Mouse (Mus musculus) common myeloid progenitor, adult 5-6 weeks (primary cell): ENCODE data around the gene Stox2. TPM values are rescaled to one million over a fixed set of nuclear protein-coding genes. Genes with fewer than 3 reads are reported as not detected.
A peak's percentile ranks its signal among the peaks of the same experiment; 100 is the strongest.

Experiments
- ATAC-seq: replicated peaks from 2 replicates; pipeline ENCODE4 v1.8.0; 2016; ENCODE audit warnings: low read depth, mild to moderate bottlenecking, moderate TSS enrichment, inconsistent platforms; ENCODE audit not compliant: poor library complexity, severe bottlenecking
- total RNA-seq: library from RNA; stranded (forward); fragments of 200-1000, 187-1606 nt; gene quantifications from 2 replicates; pipeline ENCODE4 v1.2.3, GENCODE M21; 2017

Gene Stox2
- total RNA-seq, 1 experiment from 2014 or later = 0.87 TPM

GRCm38 (mm10) chr8:47263070-47263843 is 182.9 kb downstream of the Stox2 start:
- no peak for ATAC-seq

GRCm38 (mm10) chr8:47260751-47261474 is 185.2 kb downstream of the Stox2 start:
- ATAC-seq = no peak

- peak; percentile 56; the same call in 1 of the 2 replicates for ATAC-seq
These were observed 195.3 kb downstream of the Stox2 start for GRCm38 (mm10) chr8:47250832-47251231.

GRCm38 (mm10) chr8:47245116-47245515 is 201.0 kb downstream of the Stox2 start:
- ATAC-seq = no peak

- ATAC-seq = no peak
These were observed 202.0 kb downstream of the Stox2 start for GRCm38 (mm10) chr8:47244202-47244601.

- ATAC-seq = no peak
These were observed 202.5 kb downstream of the Stox2 start for GRCm38 (mm10) chr8:47243631-47244030.

GRCm38 (mm10) chr8:47243016-47243630 is 203.0 kb downstream of the Stox2 start:
- peak; percentile 57 for ATAC-seq

GRCm38 (mm10) chr8:47242207-47243004 is 203.8 kb downstream of the Stox2 start:
- ATAC-seq = peak; percentile 92

GRCm38 (mm10) chr8:47241421-47242078 is 204.6 kb downstream of the Stox2 start:
- ATAC-seq = no peak

- ATAC-seq = no peak
These were observed 205.3 kb downstream of the Stox2 start for GRCm38 (mm10) chr8:47240871-47241270.

- ATAC-seq = no peak
These were observed 205.9 kb downstream of the Stox2 start for GRCm38 (mm10) chr8:47240266-47240665.

- no peak for ATAC-seq
These were observed 214.1 kb downstream of the Stox2 start for GRCm38 (mm10) chr8:47232081-47232480.

GRCm38 (mm10) chr8:47230057-47230456 is 216.1 kb downstream of the Stox2 start:
- no peak for ATAC-seq

GRCm38 (mm10) chr8:47221851-47222250 is 224.3 kb downstream of the Stox2 start:
- no peak for ATAC-seq

GRCm38 (mm10) chr8:47221191-47221590 is 225.0 kb downstream of the Stox2 start:
- ATAC-seq = no peak

GRCm38 (mm10) chr8:47220390-47220789 is 225.8 kb downstream of the Stox2 start:
- no peak for ATAC-seq

- ATAC-seq = no peak
These were observed 227.6 kb downstream of the Stox2 start for GRCm38 (mm10) chr8:47218536-47218935.

GRCm38 (mm10) chr8:47218021-47218420 is 228.1 kb downstream of the Stox2 start:
- no peak for ATAC-seq

GRCm38 (mm10) chr8:47212124-47212523 is 234.0 kb downstream of the Stox2 start:
- ATAC-seq = no peak

- ATAC-seq = no peak
These were observed 234.9 kb downstream of the Stox2 start for GRCm38 (mm10) chr8:47211226-47211625.
